Mouse (Mus musculus) heart, embryonic 16.5 days (tissue): ENCODE measurements around the gene 1700034J05Rik. TPM values are rescaled to one million over a fixed set of nuclear protein-coding genes. Genes with fewer than 3 reads are reported as not detected.

Source experiments
- ATAC-seq: fragments of 200-750 bp; cut with Nextera tagmentation; replicated peaks from 2 replicates; pipeline ENCODE4 v1.8.0; 2017; ENCODE audit warnings: moderate number of reproducible peaks; ENCODE audit not compliant: insufficient read depth, low FRiP score; ENCODE audit errors: extremely low read depth
- H3K27ac ChIP-seq: fragments of 300-500 bp; sonication (generic); 2 replicates; pipeline ENCODE4 v1.5.1; 2014; ENCODE audit warnings: mild to moderate bottlenecking, low read length, control low read depth, moderate library complexity
- H3K27me3 ChIP-seq: fragments of 300-500 bp; sonication (generic); 2 replicates; pipeline ENCODE4 v1.6.1; 2014; ENCODE audit warnings: low read length, mixed read lengths; ENCODE audit not compliant: control insufficient read depth, insufficient read depth
- H3K36me3 ChIP-seq: fragments of 300-500 bp; sonication (generic); 2 replicates; pipeline ENCODE4 v1.6.1; 2014; ENCODE audit not compliant: control insufficient read depth, insufficient read depth
- H3K4me1 ChIP-seq: fragments of 300-500 bp; sonication (generic); 2 replicates; pipeline ENCODE4 v1.6.1; 2014; ENCODE audit warnings: low read length, mixed read lengths; ENCODE audit not compliant: control insufficient read depth, insufficient read depth
- H3K4me2 ChIP-seq: fragments of 300-500 bp; sonication (generic); 2 replicates; pipeline ENCODE4 v1.6.1; 2014; ENCODE audit warnings: low read depth, mild to moderate bottlenecking, control low read depth, low read length
- H3K4me3 ChIP-seq: fragments of 300-500 bp; sonication (generic); 2 replicates; pipeline ENCODE4 v1.5.1; 2014; ENCODE audit warnings: mild to moderate bottlenecking, control low read depth, low read length
- H3K9ac ChIP-seq: fragments of 300-500 bp; sonication (generic); 2 replicates; pipeline ENCODE4 v1.6.1; 2014; ENCODE audit warnings: low read length, control low read depth
- H3K9me3 ChIP-seq: fragments of 300-500 bp; sonication (generic); replicated peaks from 2 replicates; pipeline ENCODE4 v1.6.1; 2016; ENCODE audit warnings: low read length; ENCODE audit not compliant: control insufficient read depth
- WGBS: fragments of 180-500 bp; shearing (Covaris S2); extraction: QIAGEN DNeasy Blood & Tissue Kit; methylation state at CpG from one replicate; pipeline ENCODE4 v1.1.7; 2014; 5-methylcytosine and 5-hydroxymethylcytosine counted together
- polyA plus RNA-seq: library from polyadenylated mRNA; unstranded; fragments of >200 nt; fragmentation: Nextera tagmentation; extraction: Ambion mirVana; gene quantifications from 2 replicates; pipeline ENCODE4 v1.2.1, GENCODE M21; 2015

Gene 1700034J05Rik
- polyA plus RNA-seq, 1 experiment from 2014 or later, result 0.12 TPM

DNA sequence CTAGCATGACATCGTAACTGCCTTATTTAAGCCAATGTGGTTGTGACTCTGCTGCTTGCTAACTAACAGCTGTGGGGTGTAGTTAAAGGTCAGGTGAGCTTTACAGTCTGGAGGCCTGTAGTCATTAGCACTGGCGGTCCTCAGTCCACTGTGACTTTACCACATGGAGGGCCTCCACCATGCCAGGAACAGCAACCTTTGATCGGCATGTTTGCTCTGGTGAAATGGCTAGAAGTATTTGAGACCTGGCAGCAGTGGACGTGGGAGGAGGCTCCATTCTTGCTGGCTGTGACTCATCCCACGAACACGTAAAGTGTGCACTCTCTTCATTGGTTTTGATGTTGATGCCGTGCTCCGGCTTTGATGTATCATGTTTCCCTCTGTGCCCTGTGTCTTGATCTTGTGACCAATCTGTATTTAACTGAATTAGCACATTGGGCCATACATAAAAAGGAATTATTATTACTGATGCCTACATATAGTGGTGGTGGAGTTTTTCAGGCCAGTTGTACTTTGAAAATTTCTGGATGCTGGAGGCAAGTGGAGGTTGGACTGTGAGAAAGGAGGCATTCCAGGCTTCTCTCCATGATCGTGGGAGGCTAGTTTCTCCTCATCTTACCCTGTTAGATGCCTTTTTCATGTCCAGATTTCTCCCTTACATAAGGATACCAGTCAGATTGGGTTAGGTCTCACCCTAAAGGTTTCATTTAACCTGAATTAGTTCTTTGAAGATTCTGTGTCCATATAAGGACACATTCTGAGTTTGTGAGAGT, 5.9 kb upstream of the 1700034J05Rik start:
- 64% methylated on average over 9 of the region's 9 CpGs for WGBS
- no peak overlapping the region for H3K4me3 ChIP-seq
- no peaks in the 10 kb centered on the region for H3K36me3 ChIP-seq
- H3K9me3 ChIP-seq, result no peaks in the 10 kb centered on the region
- H3K27ac ChIP-seq, result no peak overlapping the region
- no peak overlapping the region for H3K9ac ChIP-seq
- H3K4me1 ChIP-seq, result peaks cover 25% of the 10 kb centered on the region
- ATAC-seq, result no peak
- no peaks in the 10 kb centered on the region for H3K27me3 ChIP-seq
- no peak overlapping the region for H3K4me2 ChIP-seq

DNA sequence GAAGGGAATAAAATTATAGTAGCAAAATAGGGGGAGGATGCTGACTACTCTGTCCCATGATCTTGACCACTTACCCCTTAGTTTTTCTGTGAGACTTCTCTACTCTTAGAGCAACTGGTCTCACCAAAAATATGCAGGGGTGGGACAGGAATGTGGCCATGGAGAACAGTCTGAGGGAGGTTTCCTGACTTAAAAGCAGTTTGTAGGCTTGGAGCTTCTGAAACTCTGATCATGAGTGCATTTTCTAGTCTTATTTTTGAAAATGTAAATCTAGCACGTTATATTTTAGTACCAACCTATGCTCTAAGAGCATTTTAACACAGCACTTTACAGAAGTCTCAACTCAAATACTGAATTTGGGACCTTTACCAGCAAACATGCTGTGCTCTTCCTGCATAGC, 4.5 kb upstream of the 1700034J05Rik start:
- ATAC-seq, result no peak
- H3K36me3 ChIP-seq, result no peaks in the 10 kb centered on the region
- peaks cover 25% of the 10 kb centered on the region for H3K4me1 ChIP-seq
- H3K9ac ChIP-seq, result no peak overlapping the region
- 69% methylated on average over 1 of the region's 1 CpGs for WGBS
- no peaks in the 10 kb centered on the region for H3K9me3 ChIP-seq
- no peaks in the 10 kb centered on the region for H3K27me3 ChIP-seq
- H3K27ac ChIP-seq, result no peak overlapping the region
- no peak overlapping the region for H3K4me2 ChIP-seq
- H3K4me3 ChIP-seq, result no peak overlapping the region

DNA sequence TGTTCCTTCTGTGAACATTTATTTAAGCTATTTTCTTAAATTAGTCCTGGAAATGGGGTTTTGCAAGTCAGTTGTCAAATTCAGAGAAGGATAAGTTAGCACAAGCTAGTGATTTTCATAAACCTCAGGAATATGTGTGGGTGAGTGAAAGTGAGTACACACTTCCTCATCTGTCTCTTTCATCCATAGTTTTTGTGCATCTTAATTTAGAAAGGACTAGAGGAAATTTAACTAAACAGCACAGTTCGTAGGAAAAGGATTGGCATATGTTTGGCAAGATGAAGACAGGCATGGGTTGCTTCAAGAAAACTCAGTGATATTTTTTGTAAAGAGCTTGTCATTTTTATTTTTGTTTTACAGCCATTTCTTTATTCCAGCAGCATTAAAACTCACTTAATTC, 2.7 kb upstream of the 1700034J05Rik start:
- Histone ChIP-seq H3K27ac (no peak overlapping the region), H3K36me3 (no peaks in the 10 kb centered on the region), H3K4me3 (no peak overlapping the region), H3K9ac (no peak overlapping the region), H3K4me2 (no peak overlapping the region), H3K9me3 (no peaks in the 10 kb centered on the region), H3K4me1 (peaks cover 19% of the 10 kb centered on the region), H3K27me3 (no peaks in the 10 kb centered on the region)
- ATAC-seq, result no peak
- WGBS, result 87% methylated on average over 1 of the region's 1 CpGs

DNA sequence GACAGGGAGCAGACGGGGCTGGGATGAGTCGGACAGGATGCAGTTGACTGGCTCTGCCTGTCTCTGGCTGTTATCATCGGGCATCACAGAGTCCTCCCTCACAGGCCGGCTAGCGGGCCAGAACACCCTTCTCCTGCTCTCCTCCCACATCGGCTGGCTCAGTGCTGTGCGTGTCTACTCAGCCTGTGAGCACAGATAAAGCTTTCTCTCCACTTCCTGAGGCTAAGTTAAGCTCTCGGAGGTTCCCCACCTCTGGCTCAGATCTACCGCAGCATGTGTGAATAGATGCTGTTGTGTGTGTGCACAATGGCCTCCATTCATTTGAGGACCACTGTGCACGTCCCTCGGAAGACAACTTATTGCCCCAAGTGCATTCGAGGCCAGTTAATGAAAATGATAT, 1.7 kb upstream of the 1700034J05Rik start:
- WGBS, result 20% methylated on average over 12 of the region's 12 CpGs
- ATAC-seq, result peak; percentile 75; the same call in 1 of the 2 replicates
- Histone ChIP-seq H3K27me3 (no peaks in the 10 kb centered on the region), H3K4me3 (no peak overlapping the region), H3K4me2 (no peak overlapping the region), H3K27ac (no peak overlapping the region), H3K9me3 (no peaks in the 10 kb centered on the region), H3K9ac (no peak overlapping the region), H3K4me1 (peaks cover 13% of the 10 kb centered on the region), H3K36me3 (no peaks in the 10 kb centered on the region)

DNA sequence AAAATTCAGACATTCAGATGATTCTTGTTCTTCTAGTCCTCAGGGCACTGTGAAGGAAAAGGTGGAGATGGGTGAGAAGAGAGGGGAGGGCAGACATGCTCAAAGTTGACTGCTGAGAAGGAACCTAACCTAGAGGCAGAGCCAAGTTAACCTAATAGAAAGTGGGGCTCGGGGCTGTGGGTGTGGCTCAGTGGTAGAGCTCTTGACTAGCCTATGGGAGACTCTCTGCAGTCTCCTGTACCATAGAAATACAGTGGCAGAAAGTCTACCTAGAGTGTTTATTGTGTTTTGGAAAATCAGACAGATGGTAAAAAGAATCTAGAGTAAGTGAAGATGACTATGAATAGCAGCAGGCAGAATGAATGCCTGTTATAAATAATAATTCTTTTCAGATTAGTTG, 1.3 kb upstream of the 1700034J05Rik start:
- Histone ChIP-seq H3K4me1 (peaks cover 9% of the 10 kb centered on the region), H3K9me3 (no peaks in the 10 kb centered on the region), H3K9ac (no peak overlapping the region), H3K27me3 (no peaks in the 10 kb centered on the region), H3K4me3 (no peak overlapping the region), H3K27ac (no peak overlapping the region), H3K4me2 (no peak overlapping the region), H3K36me3 (no peaks in the 10 kb centered on the region)
- 67% methylated on average over 1 of the region's 1 CpGs for WGBS
- ATAC-seq, result no peak

GRCm38 (mm10) chr6:146950454-146950832, 3.8 kb downstream of the 1700034J05Rik start:
- no peak for ATAC-seq
- Histone ChIP-seq H3K4me1 (peaks cover 36% of the 10 kb centered on the region), H3K27ac (no peak overlapping the region), H3K4me3 (no peak overlapping the region), H3K9me3 (no peaks in the 10 kb centered on the region), H3K27me3 (no peaks in the 10 kb centered on the region), H3K4me2 (no peak overlapping the region), H3K9ac (no peak overlapping the region), H3K36me3 (no peaks in the 10 kb centered on the region)
- WGBS, result 51% methylated on average over 1 of the region's 1 CpGs

- Histone ChIP-seq H3K27me3 (no peaks in the 10 kb centered on the region), H3K36me3 (no peaks in the 10 kb centered on the region), H3K4me3 (no peak overlapping the region), H3K4me2 (no peak overlapping the region), H3K27ac (no peak overlapping the region), H3K9ac (no peak overlapping the region), H3K9me3 (no peaks in the 10 kb centered on the region), H3K4me1 (peaks cover 34% of the 10 kb centered on the region)
- 47% methylated on average over 10 of the region's 10 CpGs for WGBS
- no peak for ATAC-seq
These were observed 4.4 kb downstream of the 1700034J05Rik start for GRCm38 (mm10) chr6:146949682-146950453.

DNA sequence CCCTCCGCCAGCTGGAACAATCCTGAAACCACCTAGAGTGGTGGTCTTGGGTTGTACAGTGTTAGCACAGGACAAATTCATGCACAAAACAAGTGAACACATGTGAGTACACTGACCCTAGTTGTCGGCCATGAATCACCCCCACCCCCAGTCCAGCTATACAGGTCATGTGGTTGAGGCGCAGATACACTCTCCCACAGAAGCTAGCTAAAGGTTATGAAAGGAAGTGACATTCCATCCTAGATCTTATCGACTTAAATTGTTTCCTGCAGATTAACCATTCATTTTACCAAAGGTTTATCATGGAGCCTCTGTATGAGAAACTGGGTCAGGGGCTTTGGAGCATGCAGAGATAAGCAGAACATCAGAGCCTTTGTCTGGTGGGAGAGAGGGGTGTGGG, 7.0 kb downstream of the 1700034J05Rik start:
- Histone ChIP-seq H3K9me3 (no peaks in the 10 kb centered on the region), H3K4me2 (no peak overlapping the region), H3K36me3 (no peaks in the 10 kb centered on the region), H3K4me1 (peaks cover 43% of the 10 kb centered on the region), H3K27me3 (no peaks in the 10 kb centered on the region), H3K4me3 (no peak overlapping the region), H3K9ac (no peak overlapping the region), H3K27ac (no peak overlapping the region)
- 56% methylated on average over 4 of the region's 4 CpGs for WGBS
- no peak for ATAC-seq

- H3K9me3 ChIP-seq, result no peaks in the 10 kb centered on the region
- no peaks in the 10 kb centered on the region for H3K36me3 ChIP-seq
- no peak overlapping the region for H3K4me2 ChIP-seq
- H3K27me3 ChIP-seq, result no peaks in the 10 kb centered on the region
- H3K4me3 ChIP-seq, result no peak overlapping the region
- H3K4me1 ChIP-seq, result peaks cover 43% of the 10 kb centered on the region
- H3K27ac ChIP-seq, result peak overlapping the region; percentile 43
- 54% methylated on average over 6 of the region's 6 CpGs for WGBS
- no peak overlapping the region for H3K9ac ChIP-seq
- no peak for ATAC-seq
These were observed 7.7 kb downstream of the 1700034J05Rik start for GRCm38 (mm10) chr6:146946327-146947029.
